Mouse (Mus musculus): Measurements from ENCODE around the gene Catsper4. TPM values are rescaled to one million over a fixed set of nuclear protein-coding genes. Genes with fewer than 3 reads are reported as not detected.

Catsper4 gene
- polyA plus RNA-seq, 1 experiment = 1.4 TPM

- Histone ChIP-seq H3K4me3 (ENCODE audit: low read depth, low read length) (no peak overlapping the region), H3K36me3 (ENCODE audit: control insufficient read depth, insufficient read depth, low read length) (no peaks in the 10 kb centered on the region), H3K27me3 (ENCODE audit: control insufficient read depth, insufficient read depth, low read length) (peaks cover 42% of the 10 kb centered on the region), H3K27ac (ENCODE audit: insufficient read depth, low read depth, low read length) (no peak overlapping the region), H3K4me1 (ENCODE audit: control insufficient read depth, insufficient read depth, insufficient read length, low read length) (peaks cover 12% of the 10 kb centered on the region)
- no peak for TF ChIP-seq CTCF (IDR thresholded peaks at IDR 0.05; ENCODE audit: extremely low read depth, insufficient read length, insufficient replicate concordance, low read depth, low read length)
- TF ChIP-seq POLR2A (IDR thresholded peaks at IDR 0.05; ENCODE audit: low read depth, low read length) = no peak
- WGBS = 58% methylated on average over 3 of the region's 3 CpGs
Observed at GRCm38 (mm10) chr4:134254835-134255234, 27.7 kb upstream of the Catsper4 start.

GRCm38 (mm10) chr4:134253722-134254324 is 26.6 kb upstream of the Catsper4 start, which contains the start of gene Grrp1:
TSS of gene Grrp1 (minus strand) at chr4:134254106.
- peak within 1 kb of the TSS; percentile 60 for H3K4me3 ChIP-seq (ENCODE audit: low read depth, low read length)
- H3K27me3 ChIP-seq (ENCODE audit: control insufficient read depth, insufficient read depth, low read length) = peaks cover 44% of the 10 kb centered on the region
- H3K27ac ChIP-seq (ENCODE audit: insufficient read depth, low read depth, low read length) = peak within 1 kb of the TSS; percentile 34
- H3K4me1 ChIP-seq (ENCODE audit: control insufficient read depth, insufficient read depth, insufficient read length, low read length) = peaks cover 15% of the 10 kb centered on the region
- WGBS = 5% methylated on average over 13 of the region's 13 CpGs
- TF ChIP-seq POLR2A (IDR thresholded peaks at IDR 0.05; ENCODE audit: low read depth, low read length) (no peak), CTCF (IDR thresholded peaks at IDR 0.05; ENCODE audit: extremely low read depth, insufficient read length, insufficient replicate concordance, low read depth, low read length) (no peak)
- H3K36me3 ChIP-seq (ENCODE audit: control insufficient read depth, insufficient read depth, low read length) = no peaks in the 10 kb centered on the region

GRCm38 (mm10) chr4:134252911-134253721 is 25.9 kb upstream of the Catsper4 start:
- Histone ChIP-seq H3K27me3 (ENCODE audit: control insufficient read depth, insufficient read depth, low read length) (peaks cover 47% of the 10 kb centered on the region), H3K36me3 (ENCODE audit: control insufficient read depth, insufficient read depth, low read length) (no peaks in the 10 kb centered on the region), H3K27ac (ENCODE audit: insufficient read depth, low read depth, low read length) (peak overlapping the region; percentile 34), H3K4me1 (ENCODE audit: control insufficient read depth, insufficient read depth, insufficient read length, low read length) (peaks cover 15% of the 10 kb centered on the region), H3K4me3 (ENCODE audit: low read depth, low read length) (peak overlapping the region; percentile 60)
- TF ChIP-seq CTCF (IDR thresholded peaks at IDR 0.05; ENCODE audit: extremely low read depth, insufficient read length, insufficient replicate concordance, low read depth, low read length) (no peak), POLR2A (IDR thresholded peaks at IDR 0.05; ENCODE audit: low read depth, low read length) (no peak)
- WGBS = 41% methylated on average over 15 of the region's 15 CpGs

DNA sequence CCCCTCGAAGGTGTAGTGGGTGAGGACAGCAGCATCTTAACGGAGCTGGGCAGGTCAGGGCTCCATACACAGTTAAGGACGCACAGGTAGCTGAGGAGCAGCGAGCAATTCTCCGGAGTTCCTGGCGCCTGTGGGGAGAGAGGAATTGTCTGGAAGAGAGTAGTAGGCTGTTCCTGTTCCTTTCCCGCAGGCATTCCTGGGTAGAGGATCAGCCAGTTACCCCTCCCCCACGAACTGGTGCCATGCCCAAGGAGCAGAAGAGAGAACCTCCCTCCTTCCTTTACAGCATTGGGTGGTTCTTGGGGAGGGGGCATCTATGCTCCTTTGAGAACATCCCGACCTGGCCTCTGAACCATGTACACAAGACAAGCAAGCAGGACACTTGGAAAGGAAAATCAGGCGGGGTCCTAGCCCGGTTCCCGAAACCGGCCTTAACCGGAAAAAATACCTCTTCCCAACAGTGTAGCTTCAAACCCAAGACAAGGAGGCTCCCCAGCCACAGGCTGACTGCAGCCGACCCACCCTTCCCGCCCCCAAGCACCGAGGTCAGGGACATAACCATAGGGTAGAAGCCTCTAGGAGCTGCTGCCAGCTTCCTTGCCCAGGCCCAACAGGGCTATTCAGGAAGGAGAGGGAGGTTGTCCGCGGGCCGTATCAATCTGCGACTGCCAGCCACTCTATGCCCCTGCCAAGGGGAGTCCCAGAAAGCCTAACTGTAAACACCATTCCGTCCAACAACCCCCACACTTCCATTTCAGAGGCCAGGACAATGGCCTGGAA is 25.1 kb upstream of the Catsper4 start:
- peaks cover 15% of the 10 kb centered on the region for H3K4me1 ChIP-seq (ENCODE audit: control insufficient read depth, insufficient read depth, insufficient read length, low read length)
- H3K4me3 ChIP-seq (ENCODE audit: low read depth, low read length) = peak overlapping the region; percentile 60
- 27% methylated on average over 22 of the region's 22 CpGs for WGBS
- H3K36me3 ChIP-seq (ENCODE audit: control insufficient read depth, insufficient read depth, low read length) = no peaks in the 10 kb centered on the region
- peaks cover 47% of the 10 kb centered on the region for H3K27me3 ChIP-seq (ENCODE audit: control insufficient read depth, insufficient read depth, low read length)
- peak overlapping the region; percentile 34; the same call in 1 of the 2 replicates for H3K27ac ChIP-seq (ENCODE audit: insufficient read depth, low read depth, low read length)
- TF ChIP-seq POLR2A (IDR thresholded peaks at IDR 0.05; ENCODE audit: low read depth, low read length) (no peak), CTCF (IDR thresholded peaks at IDR 0.05; ENCODE audit: extremely low read depth, insufficient read length, insufficient replicate concordance, low read depth, low read length) (no peak)

GRCm38 (mm10) chr4:134251241-134252130 is 24.3 kb upstream of the Catsper4 start:
- H3K27ac ChIP-seq (ENCODE audit: insufficient read depth, low read depth, low read length) = no peak overlapping the region
- H3K27me3 ChIP-seq (ENCODE audit: control insufficient read depth, insufficient read depth, low read length) = peaks cover 50% of the 10 kb centered on the region
- no peaks in the 10 kb centered on the region for H3K36me3 ChIP-seq (ENCODE audit: control insufficient read depth, insufficient read depth, low read length)
- no peak for TF ChIP-seq POLR2A (IDR thresholded peaks at IDR 0.05; ENCODE audit: low read depth, low read length)
- no peak for TF ChIP-seq CTCF (IDR thresholded peaks at IDR 0.05; ENCODE audit: extremely low read depth, insufficient read length, insufficient replicate concordance, low read depth, low read length)
- peaks cover 17% of the 10 kb centered on the region for H3K4me1 ChIP-seq (ENCODE audit: control insufficient read depth, insufficient read depth, insufficient read length, low read length)
- 2% methylated on average over 91 of the region's 91 CpGs for whole genome bisulfite sequencing
- peak overlapping the region; percentile 60 for H3K4me3 ChIP-seq (ENCODE audit: low read depth, low read length)

- H3K36me3 ChIP-seq (ENCODE audit: control insufficient read depth, insufficient read depth, low read length) = no peaks in the 10 kb centered on the region
- 18% methylated on average over 10 of the region's 10 CpGs for WGBS
Observed at GRCm38 (mm10) chr4:134250930-134251240, 23.7 kb upstream of the Catsper4 start.

More at GRCm38 (mm10) chr4:134250930-134251240, 23.7 kb upstream of the Catsper4 start:
- Histone ChIP-seq H3K4me1 (ENCODE audit: control insufficient read depth, insufficient read depth, insufficient read length, low read length) (peaks cover 17% of the 10 kb centered on the region), H3K4me3 (ENCODE audit: low read depth, low read length) (peak overlapping the region; percentile 60), H3K27me3 (ENCODE audit: control insufficient read depth, insufficient read depth, low read length) (peaks cover 50% of the 10 kb centered on the region), H3K27ac (ENCODE audit: insufficient read depth, low read depth, low read length) (no peak overlapping the region)
- TF ChIP-seq POLR2A (IDR thresholded peaks at IDR 0.05; ENCODE audit: low read depth, low read length) = no peak
- TF ChIP-seq CTCF (IDR thresholded peaks at IDR 0.05; ENCODE audit: extremely low read depth, insufficient read length, insufficient replicate concordance, low read depth, low read length) = no peak
